Mouse (Mus musculus) layer of hippocampus, adult 18-20 months (tissue): Measurements from ENCODE around the gene Jade2. TPM values are rescaled to one million over a fixed set of nuclear protein-coding genes. Genes with fewer than 3 reads are reported as not detected.

Source experiments
- DNase-seq, 2 experiments: peaks; one replicate each; pipeline ENCODE4 v3.0.0; 2022; ENCODE audit warnings: low spot score in 2 of 2
- total RNA-seq, 2 experiments: library from RNA; stranded (reverse); gene quantifications; 2 replicates each; pipeline ENCODE4 v1.2.3; 2021

Gene Jade2
- total RNA-seq, 2 experiments from 2014 or later, result 54.5 to 60.0 TPM

- peak; percentile 63 to 83 for DNase-seq
These were observed 520 bp upstream of the Jade2 start for GRCm38 (mm10) chr11:51857818-51858527.

GRCm38 (mm10) chr11:51856616-51857080 lies 805 bp downstream of the Jade2 start:
- peak; percentile 35 to 57 for DNase-seq

DNA sequence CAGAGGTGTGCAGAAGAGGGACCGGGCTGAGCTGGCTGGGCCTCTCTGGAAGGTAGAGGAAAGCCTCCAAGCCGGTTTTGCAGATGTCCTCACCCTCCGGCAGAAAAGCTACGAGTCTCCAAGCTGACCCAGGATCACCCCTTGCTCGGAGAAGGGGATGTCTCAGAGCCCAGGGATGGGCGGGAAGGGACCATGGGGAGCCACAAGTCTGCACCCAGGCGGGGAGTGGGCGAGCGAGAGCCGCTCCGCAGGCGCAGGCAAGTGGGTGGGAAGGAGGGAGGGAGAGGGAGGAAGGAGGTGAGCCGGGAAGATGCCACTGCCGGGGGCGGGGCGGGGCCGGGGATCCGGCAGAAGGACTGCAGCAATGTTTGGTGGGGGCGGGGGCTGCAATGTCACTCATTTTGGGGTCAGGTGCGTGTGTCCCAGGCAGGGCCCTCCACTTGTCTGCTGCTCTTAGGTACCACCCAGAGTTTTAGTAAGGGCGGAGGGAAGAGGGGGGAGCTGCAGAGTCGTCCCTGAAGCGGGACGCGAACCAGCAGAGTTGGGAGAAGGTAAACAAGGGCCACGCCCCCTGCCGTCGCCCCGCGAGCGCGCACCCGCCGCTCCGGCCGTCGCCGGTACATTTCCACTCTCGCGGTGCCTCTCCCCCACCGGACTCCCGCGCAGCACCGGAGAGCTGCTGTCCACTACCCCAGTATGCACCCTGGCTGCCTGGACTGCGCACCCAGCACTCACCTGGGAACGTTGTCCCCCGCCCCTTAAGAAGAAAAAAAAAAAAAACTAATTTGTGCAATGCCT lies 1.4 kb downstream of the Jade2 start:
- DNase-seq, result peak; percentile 73 to 77

DNA sequence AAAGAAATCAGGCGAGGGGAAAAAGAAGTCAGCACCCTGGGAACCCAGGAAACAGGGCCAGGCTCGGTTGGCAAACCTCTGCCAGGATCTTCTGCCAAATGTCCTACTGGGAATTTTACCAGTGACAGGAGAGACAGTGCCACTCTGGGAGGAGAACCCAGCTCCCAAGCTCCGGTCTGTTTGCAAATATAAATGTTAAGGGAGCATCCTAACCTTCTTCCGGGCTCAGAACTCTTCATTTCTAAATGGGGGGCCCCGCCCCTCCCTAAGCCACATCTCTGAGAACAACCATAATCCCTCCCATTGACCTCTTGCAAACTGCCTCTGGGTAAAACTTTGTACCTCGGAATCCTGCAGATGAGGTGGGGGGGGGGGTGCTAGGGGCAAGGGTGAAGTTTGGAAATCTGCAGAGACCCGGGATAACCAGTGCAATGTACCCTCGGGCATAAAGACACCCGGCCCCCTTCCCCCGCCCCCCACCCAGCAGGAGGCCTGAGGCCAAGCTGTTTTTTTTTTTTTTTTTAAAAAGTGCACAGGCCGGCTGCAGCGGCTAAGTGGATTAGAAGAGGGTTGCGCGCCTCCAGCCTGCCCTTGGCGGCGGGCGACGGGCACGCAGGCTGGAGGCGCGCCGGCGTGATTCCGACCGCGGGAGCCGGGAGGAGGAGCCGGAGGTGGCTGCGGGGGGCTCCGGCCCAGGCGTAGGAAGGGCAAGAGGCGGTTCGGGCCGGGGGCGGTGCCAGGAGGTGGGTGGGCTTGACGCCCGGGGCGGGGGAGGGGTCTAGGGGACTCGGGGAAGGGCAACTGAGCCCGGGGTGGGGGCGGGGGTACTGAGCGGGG lies 2.3 kb downstream of the Jade2 start:
- DNase-seq, result peak; percentile 55 to 65

DNA sequence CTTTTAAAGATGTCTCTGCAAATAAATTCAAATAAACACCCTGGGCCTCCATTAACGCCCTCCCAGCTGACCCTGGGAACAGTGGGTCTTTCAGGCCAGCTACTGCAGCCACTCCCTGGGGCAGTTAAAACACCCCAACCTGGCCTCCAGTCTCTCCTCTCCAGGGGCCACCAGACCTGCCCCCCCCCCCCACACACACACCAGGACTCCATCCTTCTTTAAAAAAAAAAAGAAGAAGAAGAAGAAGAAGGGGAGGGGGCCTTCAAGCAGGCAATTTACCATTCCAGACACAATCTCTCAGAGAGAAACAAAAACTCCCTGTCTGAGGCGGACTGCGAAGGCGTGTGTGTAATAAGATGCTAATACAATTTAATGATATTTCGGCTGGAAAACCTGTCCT lies 4.9 kb downstream of the Jade2 start:
- no peak for DNase-seq

DNA sequence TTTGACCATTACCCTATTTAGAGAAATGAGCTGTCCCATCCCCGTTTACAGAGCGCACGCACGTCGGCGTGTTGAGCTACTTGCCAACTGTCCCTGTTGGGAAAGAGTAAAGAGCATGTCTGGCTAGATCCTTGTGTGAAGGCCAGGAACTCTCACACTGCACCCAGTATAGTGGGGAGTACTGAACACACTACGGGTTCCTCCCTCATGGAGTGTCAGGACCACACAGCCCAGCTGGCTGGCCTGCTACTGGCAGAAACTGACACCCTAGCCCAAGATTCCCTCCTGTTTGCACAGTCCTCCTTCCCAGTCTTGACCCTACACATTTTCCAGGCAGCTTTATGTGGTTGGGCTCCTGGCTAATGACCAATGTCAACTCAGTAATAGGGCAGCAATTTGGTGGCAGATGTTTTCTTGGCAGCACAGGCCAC lies 5.3 kb downstream of the Jade2 start:
- no peak for DNase-seq

GRCm38 (mm10) chr11:51850741-51851330 lies 6.6 kb downstream of the Jade2 start:
- no peak for DNase-seq

GRCm38 (mm10) chr11:51848324-51848723 lies 9.1 kb downstream of the Jade2 start:
- no peak for DNase-seq

DNA sequence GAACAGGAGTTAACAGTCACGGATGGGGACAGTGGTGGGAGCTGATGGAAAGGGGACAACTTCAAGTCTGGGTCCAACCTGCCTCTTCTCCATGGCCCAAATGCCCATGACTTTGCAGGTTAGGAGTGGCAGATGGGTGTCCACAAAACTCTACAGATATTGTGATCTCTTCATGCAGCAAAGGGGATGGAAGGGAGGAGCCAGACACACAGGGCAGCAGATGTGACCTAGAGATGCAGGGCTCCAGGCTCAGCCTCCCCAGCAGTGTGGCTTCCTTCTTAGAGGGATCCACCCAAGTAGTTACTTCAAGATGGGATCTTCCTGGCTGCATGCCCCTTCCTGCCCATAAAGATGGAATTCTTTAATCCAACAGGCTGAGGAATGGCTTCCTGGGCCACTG lies 9.6 kb downstream of the Jade2 start:
- no peak for DNase-seq

- no peak for DNase-seq
These were observed 11.2 kb downstream of the Jade2 start for GRCm38 (mm10) chr11:51845981-51846883.

DNA sequence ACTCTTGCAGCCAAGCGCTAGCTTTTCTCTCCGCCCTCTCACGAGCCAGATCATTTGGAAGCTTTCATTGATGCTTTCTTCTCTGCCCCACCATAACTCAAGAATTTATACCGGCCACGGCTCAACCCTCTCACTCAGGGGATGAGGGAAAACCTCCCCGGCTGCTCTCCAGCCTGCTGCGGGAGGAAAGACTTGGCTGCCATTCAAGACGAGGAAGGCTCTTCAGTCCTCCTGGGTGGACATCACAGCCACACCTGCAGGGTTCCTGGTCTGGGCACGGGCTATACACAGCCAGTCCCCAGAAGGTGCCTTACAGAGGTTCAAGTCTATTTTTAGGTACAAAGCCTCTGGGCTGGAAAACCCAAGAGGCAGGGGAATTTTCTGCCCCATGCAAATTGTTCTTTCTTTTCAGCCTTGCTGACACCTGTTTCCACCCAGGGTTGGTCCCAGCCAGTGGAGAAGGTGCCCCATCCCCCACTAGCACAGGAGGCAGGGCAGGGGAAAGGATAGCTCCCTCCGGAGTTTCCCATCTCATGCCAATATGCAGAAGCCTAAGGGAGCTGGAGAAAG lies 12.8 kb downstream of the Jade2 start:
- no peak for DNase-seq

- no peak for DNase-seq
These were observed 13.6 kb downstream of the Jade2 start for GRCm38 (mm10) chr11:51843898-51844297.

DNA sequence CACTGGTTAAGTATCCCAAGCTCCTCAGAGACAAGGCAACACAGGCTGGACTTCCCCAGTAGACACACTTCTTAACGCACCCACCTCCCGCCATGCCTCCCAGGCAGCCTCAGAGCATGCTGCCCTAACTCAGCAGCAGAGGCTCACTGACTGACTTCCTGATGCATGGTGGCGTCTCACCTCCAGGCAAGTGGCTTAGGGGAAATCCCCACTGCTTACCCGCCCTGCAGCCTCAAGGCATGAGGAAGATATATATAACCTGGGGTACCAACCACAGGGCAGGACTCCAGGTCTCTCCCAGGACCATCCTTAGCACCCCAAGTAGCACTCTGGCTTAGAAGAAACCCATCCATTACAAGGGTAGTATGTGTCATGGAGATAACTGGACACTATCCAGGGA lies 14.3 kb downstream of the Jade2 start:
- DNase-seq, result no peak

- no peak for DNase-seq
These were observed 16.3 kb downstream of the Jade2 start for GRCm38 (mm10) chr11:51841149-51841548.

- DNase-seq, result no peak
These were observed 16.8 kb downstream of the Jade2 start for GRCm38 (mm10) chr11:51840657-51841056.

- DNase-seq, result no peak
These were observed 17.5 kb downstream of the Jade2 start for GRCm38 (mm10) chr11:51839973-51840372.

DNA sequence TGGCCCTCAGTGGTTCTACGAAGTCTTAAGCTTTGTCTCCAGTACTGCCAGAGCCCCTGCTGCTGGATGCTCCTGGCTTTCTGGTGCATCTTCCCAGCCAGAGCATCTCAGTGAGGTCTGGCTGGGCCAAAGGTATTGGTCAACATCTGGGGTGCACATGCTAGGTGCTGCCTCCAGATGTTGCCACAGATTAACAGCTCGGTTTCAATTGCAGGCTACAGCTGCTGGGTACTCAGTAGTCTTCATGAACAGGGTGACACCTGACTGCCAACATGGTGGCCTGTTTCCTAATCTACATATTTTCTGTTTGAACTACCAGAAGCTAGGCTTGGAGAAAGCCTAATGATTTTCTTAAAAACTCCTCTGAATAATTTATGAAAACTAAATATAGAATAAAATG lies 18.3 kb downstream of the Jade2 start:
- no peak for DNase-seq

DNA sequence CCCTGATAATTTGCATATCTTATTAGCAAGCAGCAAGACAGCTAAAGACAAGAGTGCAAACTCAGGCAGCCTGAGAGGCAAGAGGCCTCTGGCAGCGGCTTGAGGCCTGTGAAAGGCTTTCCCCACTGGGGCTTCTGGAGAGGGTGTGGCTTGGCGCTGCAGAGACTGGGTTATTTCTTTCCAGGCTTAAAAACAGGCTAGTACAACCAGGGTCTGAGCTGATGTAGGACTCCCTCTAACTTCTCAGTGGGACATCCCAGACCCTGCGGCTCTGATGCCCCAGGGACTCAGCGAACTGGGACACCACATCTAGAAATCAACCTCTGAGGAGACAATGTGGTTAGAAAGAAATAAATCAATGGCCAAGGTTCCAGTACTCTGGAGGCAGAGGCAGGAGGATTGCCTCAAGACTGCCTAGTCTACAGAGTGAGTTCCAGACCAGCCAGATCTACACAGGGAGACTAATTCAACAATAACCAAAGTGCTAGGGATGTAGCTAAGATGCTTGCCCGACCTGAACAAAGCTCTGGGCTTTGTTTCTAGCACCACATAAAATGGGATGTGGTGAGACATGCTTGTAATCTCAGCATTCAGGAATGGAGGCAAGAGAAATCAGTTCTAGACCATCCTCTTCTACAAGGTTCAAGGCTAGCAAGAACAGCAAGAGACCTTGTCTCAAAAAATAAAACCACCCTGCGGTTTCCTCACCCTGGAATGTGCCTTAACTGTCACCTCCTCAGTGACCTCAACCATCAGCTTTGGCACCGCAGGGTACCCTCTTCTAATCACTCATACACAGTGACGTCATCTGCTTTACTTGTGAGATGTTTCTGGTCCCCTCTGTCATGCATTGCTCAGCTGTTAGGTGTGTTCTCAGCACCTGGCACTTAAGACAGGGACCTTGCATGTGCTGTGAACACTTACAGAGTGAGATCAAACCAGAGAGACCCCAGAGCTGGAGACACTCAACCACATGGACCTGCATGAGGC lies 20.0 kb downstream of the Jade2 start:
- DNase-seq, result no peak

DNA sequence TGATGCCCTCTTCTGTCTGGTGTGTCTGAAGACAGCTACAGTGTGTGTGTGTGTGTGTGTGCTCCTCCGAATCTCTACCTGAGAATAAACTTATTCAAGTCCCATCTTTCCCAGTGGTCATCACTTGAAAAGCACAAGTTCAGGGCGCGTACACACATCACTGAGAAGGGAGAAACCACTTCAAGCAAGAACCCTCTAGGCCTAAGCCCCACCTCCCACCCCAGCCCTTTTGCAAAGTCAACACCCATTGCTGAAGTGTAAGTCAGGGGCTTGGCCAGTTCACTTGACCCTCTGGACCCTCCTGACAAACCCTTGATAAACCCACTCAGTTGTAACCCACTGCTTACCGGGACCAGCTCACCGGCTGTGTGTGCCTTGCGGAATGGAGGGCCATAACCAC lies 20.9 kb downstream of the Jade2 start:
- DNase-seq, result no peak
